Mouse (Mus musculus): ENCODE measurements around the gene Strc. TPM values are rescaled to one million over a fixed set of nuclear protein-coding genes. Genes with fewer than 3 reads are reported as not detected.
A peak's percentile ranks its signal among the peaks of the same experiment; 100 is the strongest.

Gene Strc
- polyA plus RNA-seq, 1 experiment = 0.47 TPM

- H3K36me3 ChIP-seq (ENCODE audit: control insufficient read depth, insufficient read depth, low read length) = no peaks in the 10 kb centered on the region
- H3K4me1 ChIP-seq (replicated peaks; ENCODE audit: control insufficient read depth, insufficient read depth, low read length) = no peaks in the 10 kb centered on the region
- TF ChIP-seq POLR2A (IDR thresholded peaks at IDR 0.05; ENCODE audit: control insufficient read depth, extremely low read depth, insufficient read depth, low read length, poor library complexity) (no peak), CTCF (IDR thresholded peaks at IDR 0.05; ENCODE audit: borderline replicate concordance, control insufficient read depth, extremely low read depth, insufficient read depth, low read length, poor library complexity) (no peak)
- no peak overlapping the region for H3K27ac ChIP-seq (ENCODE audit: control insufficient read depth, insufficient read depth, low read length)
- no peaks in the 10 kb centered on the region for H3K27me3 ChIP-seq (ENCODE audit: control insufficient read depth, insufficient read depth, low read length)
- H3K4me3 ChIP-seq (ENCODE audit: control insufficient read depth, insufficient read depth, low read length) = no peak overlapping the region
- peak; percentile 77 for DNase-seq
- WGBS = 32% methylated on average over 8 of the region's 8 CpGs
These were observed 9.7 kb upstream of the Strc start for GRCm38 (mm10) chr2:121396624-121397023.

- Histone ChIP-seq H3K4me3 (ENCODE audit: control insufficient read depth, insufficient read depth, low read length) (no peak overlapping the region), H3K27ac (ENCODE audit: control insufficient read depth, insufficient read depth, low read length) (no peak overlapping the region), H3K36me3 (ENCODE audit: control insufficient read depth, insufficient read depth, low read length) (no peaks in the 10 kb centered on the region), H3K4me1 (replicated peaks; ENCODE audit: control insufficient read depth, insufficient read depth, low read length) (no peaks in the 10 kb centered on the region), H3K27me3 (ENCODE audit: control insufficient read depth, insufficient read depth, low read length) (no peaks in the 10 kb centered on the region)
- no peak for DNase-seq
- 37% methylated on average over 2 of the region's 2 CpGs for WGBS
- TF ChIP-seq POLR2A (IDR thresholded peaks at IDR 0.05; ENCODE audit: control insufficient read depth, extremely low read depth, insufficient read depth, low read length, poor library complexity) (no peak), CTCF (IDR thresholded peaks at IDR 0.05; ENCODE audit: borderline replicate concordance, control insufficient read depth, extremely low read depth, insufficient read depth, low read length, poor library complexity) (no peak)
These were observed 12.2 kb downstream of the Strc start for GRCm38 (mm10) chr2:121374766-121375165.

- no peaks in the 10 kb centered on the region for H3K36me3 ChIP-seq (ENCODE audit: control insufficient read depth, insufficient read depth, low read length)
- TF ChIP-seq CTCF (IDR thresholded peaks at IDR 0.05; ENCODE audit: borderline replicate concordance, control insufficient read depth, extremely low read depth, insufficient read depth, low read length, poor library complexity) = no peak
- no peak for TF ChIP-seq POLR2A (IDR thresholded peaks at IDR 0.05; ENCODE audit: control insufficient read depth, extremely low read depth, insufficient read depth, low read length, poor library complexity)
- no peaks in the 10 kb centered on the region for H3K27me3 ChIP-seq (ENCODE audit: control insufficient read depth, insufficient read depth, low read length)
- 89% methylated on average over 3 of the region's 3 CpGs for WGBS
- no peaks in the 10 kb centered on the region for H3K4me1 ChIP-seq (replicated peaks; ENCODE audit: control insufficient read depth, insufficient read depth, low read length)
- no peak for DNase-seq
- no peak overlapping the region for H3K27ac ChIP-seq (ENCODE audit: control insufficient read depth, insufficient read depth, low read length)
- H3K4me3 ChIP-seq (ENCODE audit: control insufficient read depth, insufficient read depth, low read length) = no peak overlapping the region
These were observed 14.7 kb downstream of the Strc start for GRCm38 (mm10) chr2:121372266-121372665.

- Histone ChIP-seq H3K4me3 (ENCODE audit: control insufficient read depth, insufficient read depth, low read length) (no peak overlapping the region), H3K4me1 (replicated peaks; ENCODE audit: control insufficient read depth, insufficient read depth, low read length) (no peaks in the 10 kb centered on the region), H3K36me3 (ENCODE audit: control insufficient read depth, insufficient read depth, low read length) (no peaks in the 10 kb centered on the region), H3K27me3 (ENCODE audit: control insufficient read depth, insufficient read depth, low read length) (no peaks in the 10 kb centered on the region), H3K27ac (ENCODE audit: control insufficient read depth, insufficient read depth, low read length) (no peak overlapping the region)
- TF ChIP-seq CTCF (IDR thresholded peaks at IDR 0.05; ENCODE audit: borderline replicate concordance, control insufficient read depth, extremely low read depth, insufficient read depth, low read length, poor library complexity) (no peak), POLR2A (IDR thresholded peaks at IDR 0.05; ENCODE audit: control insufficient read depth, extremely low read depth, insufficient read depth, low read length, poor library complexity) (no peak)
- 91% methylated on average over 5 of the region's 5 CpGs for WGBS
- DNase-seq = no peak
These were observed 16.0 kb downstream of the Strc start for GRCm38 (mm10) chr2:121370921-121371320.

- WGBS = 94% methylated on average over 2 of the region's 2 CpGs
- no peaks in the 10 kb centered on the region for H3K27me3 ChIP-seq (ENCODE audit: control insufficient read depth, insufficient read depth, low read length)
- no peak overlapping the region for H3K4me3 ChIP-seq (ENCODE audit: control insufficient read depth, insufficient read depth, low read length)
- no peak overlapping the region for H3K27ac ChIP-seq (ENCODE audit: control insufficient read depth, insufficient read depth, low read length)
- no peaks in the 10 kb centered on the region for H3K36me3 ChIP-seq (ENCODE audit: control insufficient read depth, insufficient read depth, low read length)
- DNase-seq = no peak
- no peaks in the 10 kb centered on the region for H3K4me1 ChIP-seq (replicated peaks; ENCODE audit: control insufficient read depth, insufficient read depth, low read length)
- TF ChIP-seq CTCF (IDR thresholded peaks at IDR 0.05; ENCODE audit: borderline replicate concordance, control insufficient read depth, extremely low read depth, insufficient read depth, low read length, poor library complexity) (no peak), POLR2A (IDR thresholded peaks at IDR 0.05; ENCODE audit: control insufficient read depth, extremely low read depth, insufficient read depth, low read length, poor library complexity) (no peak)
These were observed 18.1 kb downstream of the Strc start for GRCm38 (mm10) chr2:121368831-121369230.

GRCm38 (mm10) chr2:121363656-121364055 is 23.3 kb downstream of the Strc start:
- TF ChIP-seq CTCF (IDR thresholded peaks at IDR 0.05; ENCODE audit: borderline replicate concordance, control insufficient read depth, extremely low read depth, insufficient read depth, low read length, poor library complexity) = no peak
- TF ChIP-seq POLR2A (IDR thresholded peaks at IDR 0.05; ENCODE audit: control insufficient read depth, extremely low read depth, insufficient read depth, low read length, poor library complexity) = no peak
- no peak overlapping the region for H3K27ac ChIP-seq (ENCODE audit: control insufficient read depth, insufficient read depth, low read length)
- peaks cover 3% of the 10 kb centered on the region; the same call in 1 of the 2 replicates for H3K27me3 ChIP-seq (ENCODE audit: control insufficient read depth, insufficient read depth, low read length)
- H3K36me3 ChIP-seq (ENCODE audit: control insufficient read depth, insufficient read depth, low read length) = no peaks in the 10 kb centered on the region
- H3K4me3 ChIP-seq (ENCODE audit: control insufficient read depth, insufficient read depth, low read length) = no peak overlapping the region
- DNase-seq = no peak
- peaks cover 2% of the 10 kb centered on the region; the same call in 1 of the 2 replicates for H3K4me1 ChIP-seq (replicated peaks; ENCODE audit: control insufficient read depth, insufficient read depth, low read length)
- WGBS = 96% methylated on average over 3 of the region's 3 CpGs

- no peak for DNase-seq
- WGBS = 62% methylated on average over 4 of the region's 4 CpGs
- H3K27me3 ChIP-seq (ENCODE audit: control insufficient read depth, insufficient read depth, low read length) = peaks cover 5% of the 10 kb centered on the region; the same call in 1 of the 2 replicates
- H3K4me3 ChIP-seq (ENCODE audit: control insufficient read depth, insufficient read depth, low read length) = no peak overlapping the region
- TF ChIP-seq CTCF (IDR thresholded peaks at IDR 0.05; ENCODE audit: borderline replicate concordance, control insufficient read depth, extremely low read depth, insufficient read depth, low read length, poor library complexity) = no peak
- no peak for TF ChIP-seq POLR2A (IDR thresholded peaks at IDR 0.05; ENCODE audit: control insufficient read depth, extremely low read depth, insufficient read depth, low read length, poor library complexity)
- H3K4me1 ChIP-seq (replicated peaks; ENCODE audit: control insufficient read depth, insufficient read depth, low read length) = peaks cover 8% of the 10 kb centered on the region; the same call in 1 of the 2 replicates
- no peak overlapping the region for H3K27ac ChIP-seq (ENCODE audit: control insufficient read depth, insufficient read depth, low read length)
- H3K36me3 ChIP-seq (ENCODE audit: control insufficient read depth, insufficient read depth, low read length) = no peaks in the 10 kb centered on the region
These were observed 27.5 kb downstream of the Strc start for GRCm38 (mm10) chr2:121359461-121359860.
